Mouse (Mus musculus) stomach, postnatal 0 days (tissue): Measurements from ENCODE around the gene Abhd2. TPM values are rescaled to one million over a fixed set of nuclear protein-coding genes. Genes with fewer than 3 reads are reported as not detected.

Source experiments
- ATAC-seq: fragments of 200-750 bp; cut with Nextera tagmentation; 2 replicates; pipeline ENCODE4 v1.8.0; 2017; ENCODE audit not compliant: low FRiP score, low TSS enrichment
- DNase-seq: peaks from one replicate; pipeline ENCODE4 v3.0.0-alpha.2; 2016; ENCODE audit warnings: low spot score
- H3K27ac ChIP-seq: fragments of 300-500 bp; sonication (generic); replicated peaks from 2 replicates; pipeline ENCODE4 v1.5.1; 2014; ENCODE audit warnings: mild to moderate bottlenecking, control low read depth
- H3K27me3 ChIP-seq: fragments of 300-500 bp; sonication (generic); 2 replicates; pipeline ENCODE4 v1.6.1; 2014; ENCODE audit warnings: low read length; ENCODE audit not compliant: control insufficient read depth, insufficient read depth
- H3K36me3 ChIP-seq: fragments of 300-500 bp; sonication (generic); 2 replicates; pipeline ENCODE4 v1.6.1; 2014; ENCODE audit warnings: low read length, mixed read lengths; ENCODE audit not compliant: control insufficient read depth, insufficient read depth
- H3K4me1 ChIP-seq: fragments of 300-500 bp; sonication (generic); replicated peaks from 2 replicates; pipeline ENCODE4 v1.6.1; 2014; ENCODE audit warnings: antibody characterized with exemption; ENCODE audit not compliant: control insufficient read depth, insufficient read depth
- H3K4me2 ChIP-seq: fragments of 300-500 bp; sonication (generic); replicated peaks from 2 replicates; pipeline ENCODE4 v1.6.1; 2014; ENCODE audit warnings: low read depth, mild to moderate bottlenecking, control low read depth, moderate library complexity
- H3K4me3 ChIP-seq: fragments of 300-500 bp; sonication (generic); 2 replicates; pipeline ENCODE4 v1.5.1; 2014; ENCODE audit warnings: low read depth, low read length, control low read depth
- H3K9ac ChIP-seq: fragments of 300-500 bp; sonication (generic); 2 replicates; pipeline ENCODE4 v1.6.1; 2014; ENCODE audit warnings: mild to moderate bottlenecking, low read length, control low read depth, mixed read lengths
- H3K9me3 ChIP-seq: fragments of 300-500 bp; sonication (generic); 2 replicates; pipeline ENCODE4 v1.6.1; 2016; ENCODE audit warnings: low read length; ENCODE audit not compliant: control insufficient read depth
- CTCF ChIP-seq: IDR thresholded peaks from 2 replicates; pipeline ENCODE4 v1.5.1; 2016; ENCODE audit warnings: antibody characterized with exemption, low read depth, mild to moderate bottlenecking, moderate library complexity
- EP300 ChIP-seq: optimal IDR thresholded peaks from 2 replicates; pipeline ENCODE3; 2016; ENCODE audit warnings: antibody characterized with exemption
- WGBS: fragments of 180-500 bp; shearing (Covaris S2); extraction: QIAGEN DNeasy Blood & Tissue Kit; methylation state at CpG from one replicate; pipeline ENCODE4 v1.1.7; 2014; 5-methylcytosine and 5-hydroxymethylcytosine counted together
- polyA plus RNA-seq: library from polyadenylated mRNA; unstranded; fragments of >200 nt; fragmentation: Nextera tagmentation; extraction: Ambion mirVana; gene quantifications from 2 replicates; pipeline ENCODE4 v1.2.1, GENCODE M21; 2015

The Abhd2 gene
- polyA plus RNA-seq, 1 experiment from 2014 or later: 27.5 TPM

DNA sequence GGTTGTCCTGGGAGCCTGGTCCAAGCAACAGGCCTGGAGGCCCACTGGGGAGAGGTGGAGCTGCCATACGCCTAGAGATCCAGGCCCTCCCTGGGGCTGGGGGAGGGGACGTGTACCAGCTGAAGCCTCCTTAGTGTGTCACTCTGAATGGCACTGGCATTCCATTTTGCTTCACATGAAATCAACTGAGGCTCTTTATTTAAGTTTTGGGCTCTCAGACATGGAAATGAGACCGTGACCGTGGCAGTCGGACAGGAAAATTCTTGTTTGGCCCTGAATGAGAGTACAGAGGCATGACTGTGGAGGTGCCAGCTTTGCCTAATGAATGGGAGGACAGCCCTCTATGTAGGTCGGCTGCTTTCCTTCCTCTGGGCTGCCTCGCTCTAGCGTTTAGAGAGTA, 89.2 kb downstream of the Abhd2 start:
- Histone ChIP-seq H3K9ac (no peak overlapping the region), H3K4me1 (no peaks in the 10 kb centered on the region), H3K27ac (no peak overlapping the region), H3K4me3 (no peak overlapping the region), H3K4me2 (no peak overlapping the region), H3K36me3 (peaks cover 16% of the 10 kb centered on the region), H3K27me3 (no peaks in the 10 kb centered on the region), H3K9me3 (no peaks in the 10 kb centered on the region)
- DNase-seq: no peak
- TF ChIP-seq CTCF (no peak), EP300 (no peak)
- 78% methylated on average over 8 of the region's 8 CpGs for WGBS
- ATAC-seq: no peak

DNA sequence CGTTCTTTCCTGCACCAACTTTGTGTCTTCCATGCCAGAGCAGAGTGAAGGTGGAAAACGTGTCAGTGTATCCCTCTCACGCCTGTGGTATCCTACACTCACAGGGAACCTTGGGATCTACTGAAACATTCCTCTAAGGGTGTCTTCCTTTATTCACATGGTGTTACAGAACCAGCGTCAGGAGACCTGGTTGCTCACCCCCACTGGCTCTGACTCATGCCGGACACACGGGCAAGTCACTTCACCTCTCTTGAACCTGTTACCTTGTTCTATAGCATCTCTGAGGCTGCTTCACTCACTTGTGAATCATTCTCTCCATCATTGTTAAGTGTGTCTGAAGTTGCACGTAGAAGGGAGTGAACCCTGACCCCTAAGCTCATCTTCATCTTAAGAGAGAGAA, 89.8 kb downstream of the Abhd2 start:
- TF ChIP-seq EP300 (no peak), CTCF (no peak)
- Histone ChIP-seq H3K4me3 (no peak overlapping the region), H3K36me3 (peaks cover 16% of the 10 kb centered on the region), H3K4me1 (no peaks in the 10 kb centered on the region), H3K27ac (no peak overlapping the region), H3K27me3 (no peaks in the 10 kb centered on the region), H3K9ac (no peak overlapping the region), H3K4me2 (no peak overlapping the region), H3K9me3 (no peaks in the 10 kb centered on the region)
- ATAC-seq (peak; percentile 11; the same call in 1 of the 2 replicates), DNase-seq (no peak)
- WGBS: 81% methylated on average over 7 of the region's 7 CpGs

DNA sequence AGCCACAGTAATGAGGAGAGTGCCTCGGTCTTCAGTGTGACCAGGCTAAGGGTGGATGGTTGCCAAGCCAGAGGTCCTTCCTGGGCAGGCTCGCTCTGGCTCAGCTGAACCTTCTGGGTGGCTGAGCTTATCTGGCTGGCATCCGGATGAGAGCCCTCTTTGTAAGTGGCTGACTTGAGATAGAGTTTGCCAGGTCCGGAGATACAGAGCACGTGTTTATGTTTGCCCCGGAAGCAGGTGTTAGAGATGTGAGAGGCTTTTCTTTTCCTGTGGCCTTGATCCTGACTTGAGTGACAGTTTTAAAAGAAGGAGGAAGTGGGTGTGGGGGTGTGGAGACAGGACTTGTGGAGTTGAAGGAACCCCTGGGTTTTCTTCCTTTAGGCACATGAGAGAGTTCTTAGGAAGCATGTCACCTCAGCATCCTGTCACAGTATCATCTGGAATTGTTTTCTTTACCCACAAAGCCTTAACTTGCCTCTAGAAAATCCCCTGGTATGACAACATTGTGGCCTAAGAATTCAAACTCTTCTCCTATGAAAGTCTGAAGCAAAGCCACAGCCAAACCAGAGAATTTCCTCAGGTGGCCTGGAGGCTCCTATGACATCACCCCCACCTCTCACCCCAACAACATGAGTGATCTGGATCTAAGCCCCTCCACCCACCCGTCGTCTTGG, 90.5 kb downstream of the Abhd2 start:
- Histone ChIP-seq H3K27me3 (no peaks in the 10 kb centered on the region), H3K27ac (no peak overlapping the region), H3K9me3 (no peaks in the 10 kb centered on the region), H3K4me1 (no peaks in the 10 kb centered on the region), H3K36me3 (peaks cover 16% of the 10 kb centered on the region), H3K4me2 (no peak overlapping the region), H3K9ac (no peak overlapping the region), H3K4me3 (no peak overlapping the region)
- DNase-seq: no peak
- TF ChIP-seq EP300: no peak
- TF ChIP-seq CTCF: no peak
- ATAC-seq: 0 out of 2 replicates have a peak, but pooled peaks have one; percentile 18
- 48% methylated on average over 8 of the region's 8 CpGs for WGBS

DNA sequence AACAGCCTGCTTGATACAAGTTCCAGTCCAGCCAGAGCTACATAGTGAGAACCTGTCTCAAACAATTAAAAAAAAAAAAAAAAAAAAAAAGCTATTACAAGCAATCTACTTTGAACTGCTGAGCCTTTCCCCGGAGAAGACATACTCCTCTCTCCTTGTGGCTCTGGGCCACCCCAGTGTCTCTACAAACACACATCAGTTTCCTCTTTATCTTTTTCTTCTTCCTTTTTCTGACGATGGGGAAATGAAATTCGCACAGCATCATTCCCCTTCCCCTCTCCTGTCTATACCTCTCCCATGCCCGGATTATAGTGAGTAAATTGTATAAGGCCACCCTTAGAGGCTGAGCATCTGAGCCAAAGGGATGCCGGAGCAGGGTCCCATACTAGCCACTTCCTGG, 95.7 kb downstream of the Abhd2 start:
- Histone ChIP-seq H3K36me3 (peaks cover 5% of the 10 kb centered on the region; the same call in 1 of the 2 replicates), H3K4me1 (no peaks in the 10 kb centered on the region), H3K9me3 (no peaks in the 10 kb centered on the region), H3K27ac (no peak overlapping the region), H3K4me2 (no peak overlapping the region), H3K4me3 (no peak overlapping the region), H3K9ac (no peak overlapping the region), H3K27me3 (no peaks in the 10 kb centered on the region)
- WGBS: 77% methylated on average over 5 of the region's 5 CpGs
- TF ChIP-seq CTCF (no peak), EP300 (no peak)
- ATAC-seq (no peak), DNase-seq (no peak)

DNA sequence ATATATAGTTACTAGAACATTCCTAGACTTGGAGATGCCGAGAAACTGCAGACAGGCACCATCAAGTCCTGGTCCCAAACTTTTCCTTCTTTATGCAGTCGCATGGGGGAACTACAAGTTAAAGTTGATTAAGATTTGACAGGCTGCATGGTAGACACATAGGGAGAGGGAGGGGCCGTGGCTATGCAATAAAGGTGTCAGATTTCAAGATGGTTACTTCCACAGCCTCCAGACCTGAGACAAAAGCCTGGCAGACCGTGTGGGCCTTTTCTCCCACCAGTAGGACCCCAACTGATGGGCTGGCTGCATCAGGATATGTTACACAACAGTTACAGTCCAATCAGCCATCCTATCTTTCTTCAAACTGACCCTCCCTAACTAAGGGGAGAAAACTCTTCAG, 96.4 kb downstream of the Abhd2 start:
- no peaks in the 10 kb centered on the region for H3K9me3 ChIP-seq
- H3K4me3 ChIP-seq: no peak overlapping the region
- 32% methylated on average over 4 of the region's 4 CpGs for WGBS
- H3K9ac ChIP-seq: no peak overlapping the region
- peaks cover 2% of the 10 kb centered on the region; the same call in 1 of the 2 replicates for H3K36me3 ChIP-seq
- H3K4me2 ChIP-seq: no peak overlapping the region
- H3K4me1 ChIP-seq: no peaks in the 10 kb centered on the region
- no peak for ATAC-seq
- H3K27ac ChIP-seq: no peak overlapping the region
- DNase-seq: no peak
- H3K27me3 ChIP-seq: no peaks in the 10 kb centered on the region
- TF ChIP-seq CTCF (no peak), EP300 (no peak)

DNA sequence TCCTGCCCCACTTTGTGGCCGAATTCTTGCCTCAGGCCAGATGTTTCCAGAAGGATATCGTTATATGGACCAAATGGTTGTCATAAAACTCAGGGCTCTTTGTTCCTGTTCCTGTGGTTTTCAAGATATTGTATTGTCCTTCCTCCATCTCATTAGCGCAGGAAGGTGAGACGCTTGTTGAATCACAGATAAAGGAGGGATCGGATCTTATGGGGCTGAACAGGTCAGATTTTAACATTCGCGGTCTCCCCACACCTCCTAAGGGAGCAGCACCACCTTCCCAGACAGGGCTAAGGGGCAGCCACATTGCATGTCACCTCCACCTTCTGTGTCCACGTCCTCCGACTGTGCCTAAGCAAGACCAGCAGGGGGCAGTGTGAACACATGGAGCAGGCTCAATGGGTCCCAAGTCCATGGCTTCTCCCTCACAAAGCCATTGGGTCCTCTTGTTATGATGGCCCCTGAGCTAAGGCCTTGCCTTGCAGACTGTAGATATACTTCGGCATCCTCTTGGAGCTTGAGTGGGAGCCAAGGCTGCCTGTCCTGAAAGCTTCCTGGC, 98.4 kb downstream of the Abhd2 start:
- H3K27ac ChIP-seq: no peak overlapping the region

More for the DNA sequence above, 98.4 kb downstream of the Abhd2 start:
- Histone ChIP-seq H3K4me1 (no peaks in the 10 kb centered on the region), H3K4me3 (no peak overlapping the region), H3K4me2 (no peak overlapping the region), H3K27me3 (no peaks in the 10 kb centered on the region), H3K36me3 (no peaks in the 10 kb centered on the region), H3K9ac (no peak overlapping the region), H3K9me3 (no peaks in the 10 kb centered on the region)
- ATAC-seq (peak; percentile 70), DNase-seq (peak; percentile 86)
- TF ChIP-seq CTCF (peak; percentile 95), EP300 (no peak)
- WGBS: 42% methylated on average over 10 of the region's 10 CpGs
